Mouse (Mus musculus): Measurements from ENCODE around the gene Slc7a6. TPM values are rescaled to one million over a fixed set of nuclear protein-coding genes. Genes with fewer than 3 reads are reported as not detected.
A peak's percentile ranks its signal among the peaks of the same experiment; 100 is the strongest.

Slc7a6 gene
- total RNA-seq, 2 experiments from 2014 or later = 4.2 to 5.1 TPM

DNA sequence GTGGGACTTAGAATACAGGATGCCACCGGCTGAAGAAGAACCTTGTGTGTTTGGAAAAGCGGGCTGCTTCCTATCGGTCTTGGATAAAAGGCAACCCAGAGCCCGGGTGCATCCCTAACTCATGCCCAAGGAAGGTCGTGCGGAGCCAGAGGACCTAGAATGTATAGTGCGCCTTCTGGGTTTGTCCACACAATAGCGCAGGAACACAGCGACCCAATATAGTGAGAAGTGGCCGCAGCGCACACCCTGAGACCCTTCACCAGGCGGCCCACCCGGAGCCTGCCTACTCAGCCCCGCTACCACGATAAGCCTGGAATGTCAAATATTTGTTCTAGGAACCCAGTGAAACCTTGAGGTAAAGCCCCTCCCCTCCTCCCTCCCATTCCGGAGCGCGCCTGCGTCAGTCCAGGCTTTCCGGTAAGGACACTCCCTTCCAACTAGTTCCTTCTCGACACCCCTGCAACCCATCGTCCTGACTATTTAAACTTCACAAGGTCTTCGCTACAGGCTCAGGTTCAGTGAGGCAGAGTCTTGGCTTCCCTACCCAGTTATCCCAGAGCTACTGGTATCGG, 30.7 kb upstream of the Slc7a6 start:
- 0 out of 2 replicates have a peak, but pooled peaks have one; percentile 26 for ATAC-seq (replicated peaks; ENCODE audit: low FRiP score, low TSS enrichment, poor library complexity, severe bottlenecking)

DNA sequence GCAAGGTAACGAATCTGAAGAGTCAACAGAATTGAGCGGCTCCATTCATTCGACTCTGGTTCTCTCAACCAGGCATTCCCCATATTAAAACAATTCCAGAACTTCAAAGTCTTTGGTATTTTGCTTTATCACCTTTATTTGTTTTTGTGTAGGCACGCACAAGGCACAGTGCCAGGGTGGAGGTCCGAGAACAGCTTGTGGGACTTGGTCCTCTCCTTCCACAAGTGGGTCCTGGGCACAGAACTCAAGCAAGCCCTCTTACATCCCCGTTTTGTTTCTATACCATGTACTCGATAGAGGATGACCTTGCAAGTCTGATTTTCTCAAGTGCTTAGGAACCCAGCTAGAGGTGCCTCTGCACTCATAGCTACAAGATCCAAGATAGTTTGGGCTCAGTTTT, 30.0 kb upstream of the Slc7a6 start:
- no peak for ATAC-seq (replicated peaks; ENCODE audit: low FRiP score, low TSS enrichment, poor library complexity, severe bottlenecking)

- ATAC-seq (replicated peaks; ENCODE audit: low FRiP score, low TSS enrichment, poor library complexity, severe bottlenecking) = no peak
Measured at GRCm38 (mm10) chr8:106140191-106140590, 28.5 kb upstream of the Slc7a6 start.

DNA sequence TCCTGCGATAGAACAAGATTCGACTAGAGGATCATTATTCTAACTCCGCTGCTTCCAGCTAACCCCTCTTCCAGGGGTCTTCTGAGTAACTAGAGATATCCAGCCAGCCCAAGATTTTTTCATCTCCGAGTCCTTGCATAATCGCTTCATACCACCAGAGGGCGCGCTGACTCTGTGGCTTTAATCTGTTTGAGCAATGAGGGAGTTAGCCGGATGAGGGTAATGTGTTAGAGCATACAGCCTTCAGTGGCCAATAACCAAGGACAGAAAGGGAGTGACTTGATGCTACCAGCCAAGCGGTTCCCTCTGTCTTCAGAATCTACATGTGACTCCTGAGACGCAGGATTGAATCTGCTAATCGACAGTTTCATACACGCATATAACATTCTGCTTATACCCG, 27.9 kb upstream of the Slc7a6 start:
- ATAC-seq (replicated peaks; ENCODE audit: low FRiP score, low TSS enrichment, poor library complexity, severe bottlenecking) = peak; percentile 84

DNA sequence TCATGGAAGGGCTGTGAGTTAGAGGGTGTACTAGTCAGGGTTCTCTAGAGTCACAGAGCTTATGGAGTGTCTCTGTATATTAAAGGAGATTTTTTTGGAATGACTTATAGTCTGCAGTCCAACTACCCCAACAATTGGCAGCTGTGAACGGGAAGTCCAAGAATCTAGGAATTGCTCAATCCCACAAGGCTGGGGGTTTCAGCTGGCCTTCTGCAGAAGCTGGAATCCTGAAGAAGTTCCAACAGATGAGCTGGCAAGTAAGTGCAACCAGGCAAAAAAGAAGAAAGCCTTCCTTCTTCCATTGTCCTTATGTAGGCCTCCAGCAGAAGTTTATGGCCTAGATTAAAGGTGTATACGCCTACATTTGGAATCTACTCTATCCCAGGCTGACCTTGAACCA, 23.3 kb upstream of the Slc7a6 start:
- no peak for ATAC-seq (replicated peaks; ENCODE audit: low FRiP score, low TSS enrichment, poor library complexity, severe bottlenecking)

DNA sequence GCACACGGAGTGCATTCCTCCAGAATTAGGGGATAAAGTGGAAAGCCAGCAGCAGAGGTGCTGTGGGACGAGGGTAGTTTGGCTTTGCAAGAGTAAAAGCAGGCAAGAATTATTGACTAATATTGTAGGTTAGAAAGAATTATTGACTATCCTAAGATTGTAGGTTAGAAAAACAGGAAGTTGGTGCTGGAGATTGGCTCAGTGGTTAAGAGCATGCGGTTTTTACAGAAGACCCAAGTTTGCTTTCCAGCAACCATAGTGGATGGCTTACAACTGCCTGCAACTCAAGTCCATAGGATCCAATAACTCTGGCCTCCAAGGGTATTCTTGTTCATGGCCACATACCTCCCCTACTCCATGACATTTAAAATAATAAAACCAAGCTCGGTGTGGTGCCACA, 22.6 kb upstream of the Slc7a6 start:
- ATAC-seq (replicated peaks; ENCODE audit: low FRiP score, low TSS enrichment, poor library complexity, severe bottlenecking) = no peak

- no peak for ATAC-seq (replicated peaks; ENCODE audit: low FRiP score, low TSS enrichment, poor library complexity, severe bottlenecking)
Measured at GRCm38 (mm10) chr8:106147868-106148565, 20.6 kb upstream of the Slc7a6 start.

- ATAC-seq (replicated peaks; ENCODE audit: low FRiP score, low TSS enrichment, poor library complexity, severe bottlenecking) = no peak
Measured at GRCm38 (mm10) chr8:106149025-106149424, 19.6 kb upstream of the Slc7a6 start.

DNA sequence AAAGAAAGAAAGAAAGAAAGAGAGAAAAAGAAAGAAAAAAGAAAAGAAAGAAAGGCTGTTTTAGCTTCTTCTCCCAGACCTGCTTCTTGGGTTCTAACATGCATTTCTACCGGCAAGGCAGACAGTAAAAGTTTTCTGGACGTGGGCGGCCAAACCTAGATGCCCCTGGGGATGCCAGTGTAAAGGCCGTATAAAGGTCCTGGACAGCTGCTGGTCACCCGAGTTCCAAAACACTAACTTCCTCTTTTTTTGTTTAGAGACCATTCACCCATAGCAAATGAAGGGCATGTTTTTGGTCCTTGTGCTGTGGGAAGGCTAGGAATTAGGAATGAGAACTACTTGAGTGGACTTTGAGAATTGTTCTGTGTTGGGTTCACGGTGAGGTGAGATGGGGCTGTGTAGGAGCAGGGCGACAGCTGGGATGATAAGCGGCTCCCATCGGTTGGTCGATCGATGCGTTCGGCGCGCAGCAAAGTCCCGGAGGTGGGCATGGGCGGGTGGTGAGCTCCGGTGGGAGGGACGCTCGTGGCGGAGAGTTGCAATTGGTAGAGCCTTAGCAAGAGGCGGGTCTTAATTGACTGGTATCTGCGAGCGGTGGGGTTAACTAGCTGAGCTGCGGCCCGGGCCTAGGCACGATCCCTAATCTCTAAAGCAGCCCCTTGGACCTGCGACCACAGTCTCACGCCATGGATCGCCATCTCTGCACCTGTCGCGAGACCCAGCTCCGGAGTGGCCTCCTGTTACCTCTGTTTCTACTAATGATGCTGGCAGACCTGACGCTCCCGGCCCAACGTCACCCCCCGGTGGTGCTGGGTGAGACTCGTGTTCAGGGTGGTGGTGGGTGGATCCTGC, 18.6 kb upstream of the Slc7a6 start, which contains the start of gene Pla2g15:
TSS of gene Pla2g15 (plus strand) at position 599 of the 852 bp plus-strand sequence.
- ATAC-seq (replicated peaks; ENCODE audit: low FRiP score, low TSS enrichment, poor library complexity, severe bottlenecking) = peak; percentile 99

DNA sequence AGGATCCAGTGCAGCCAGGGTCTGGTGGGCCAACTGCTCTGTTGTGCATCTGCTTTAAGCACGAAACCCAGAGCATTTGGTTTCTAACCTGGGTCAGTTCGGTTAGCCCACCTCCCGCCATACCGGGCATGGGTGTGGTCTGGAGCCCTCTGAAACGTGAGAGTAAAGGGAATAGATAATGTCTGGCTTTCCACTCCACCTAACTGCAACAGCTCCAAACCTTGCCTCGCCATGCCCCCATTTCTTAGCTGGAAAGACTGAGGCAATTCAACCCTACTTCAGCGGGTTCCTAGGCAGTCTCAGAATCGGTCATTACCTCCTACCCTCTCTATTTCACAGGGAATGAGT, 18.0 kb upstream of the Slc7a6 start:
- ATAC-seq (replicated peaks; ENCODE audit: low FRiP score, low TSS enrichment, poor library complexity, severe bottlenecking) = peak; percentile 19

DNA sequence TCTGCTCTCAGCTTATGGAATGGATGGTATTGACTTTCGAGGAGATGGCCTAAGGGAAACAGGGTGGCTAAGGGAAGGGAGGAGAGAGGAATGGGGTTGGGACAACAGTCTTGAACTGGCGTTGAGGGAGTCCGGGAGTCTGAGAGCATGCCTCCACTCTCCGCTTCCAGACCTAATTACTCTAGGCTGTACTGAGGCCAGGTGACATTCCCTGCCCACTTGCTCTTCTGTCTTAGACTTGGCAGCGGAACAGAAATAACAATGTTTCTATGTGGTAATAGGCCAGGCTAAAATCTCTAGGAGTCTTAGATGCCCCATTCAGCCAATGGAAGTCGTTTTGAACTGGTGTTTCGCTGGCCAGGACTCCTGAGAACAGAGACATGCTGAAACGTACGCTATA, 17.6 kb upstream of the Slc7a6 start:
- ATAC-seq (replicated peaks; ENCODE audit: low FRiP score, low TSS enrichment, poor library complexity, severe bottlenecking) = no peak

GRCm38 (mm10) chr8:106152876-106153275, 15.8 kb upstream of the Slc7a6 start:
- no peak for ATAC-seq (replicated peaks; ENCODE audit: low FRiP score, low TSS enrichment, poor library complexity, severe bottlenecking)

DNA sequence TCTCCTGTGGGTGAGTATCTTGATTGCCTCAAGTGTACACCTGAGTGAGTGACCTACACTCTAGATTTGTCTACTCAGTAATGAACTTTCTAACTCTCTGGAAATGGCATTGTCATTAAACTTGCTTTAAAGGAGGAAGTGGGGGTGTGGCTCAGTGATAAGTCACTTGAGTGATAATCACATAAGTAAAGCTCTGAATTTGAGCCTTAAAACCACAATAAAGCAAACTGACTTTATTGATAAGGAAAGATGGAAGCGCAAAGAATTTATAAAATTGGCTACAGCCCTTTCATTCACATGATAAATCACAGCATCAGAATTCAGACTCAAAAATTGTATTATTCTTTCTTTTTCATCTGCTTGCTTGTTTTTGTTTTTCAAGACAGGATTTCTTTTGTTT, 11.2 kb upstream of the Slc7a6 start:
- 0 out of 2 replicates have a peak, but pooled peaks have one; percentile 46 for ATAC-seq (replicated peaks; ENCODE audit: low FRiP score, low TSS enrichment, poor library complexity, severe bottlenecking)

- ATAC-seq (replicated peaks; ENCODE audit: low FRiP score, low TSS enrichment, poor library complexity, severe bottlenecking) = no peak
Measured at GRCm38 (mm10) chr8:106158381-106158780, 10.3 kb upstream of the Slc7a6 start.

DNA sequence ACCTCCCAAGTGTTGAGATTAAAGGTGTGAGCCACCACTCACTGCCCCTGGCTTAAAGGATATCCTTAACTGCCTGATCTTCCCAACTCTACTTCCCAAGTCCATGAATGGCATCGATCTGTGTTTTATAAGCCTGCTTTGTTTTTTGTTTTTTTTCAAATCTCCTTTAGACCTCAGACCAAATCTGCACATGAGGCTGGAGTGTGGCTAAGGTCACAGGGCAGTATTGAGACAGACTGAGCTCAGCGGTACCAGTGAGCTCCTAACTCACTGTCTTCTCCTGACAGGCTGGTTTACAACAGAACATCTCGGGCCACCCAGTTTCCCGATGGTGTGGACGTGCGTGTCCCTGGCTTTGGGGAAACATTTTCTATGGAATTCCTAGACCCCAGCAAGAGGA, 8.8 kb upstream of the Slc7a6 start:
- no peak for ATAC-seq (replicated peaks; ENCODE audit: low FRiP score, low TSS enrichment, poor library complexity, severe bottlenecking)

GRCm38 (mm10) chr8:106163251-106163650, 5.4 kb upstream of the Slc7a6 start:
- no peak for ATAC-seq (replicated peaks; ENCODE audit: low FRiP score, low TSS enrichment, poor library complexity, severe bottlenecking)

- ATAC-seq (replicated peaks; ENCODE audit: low FRiP score, low TSS enrichment, poor library complexity, severe bottlenecking) = 0 out of 2 replicates have a peak, but pooled peaks have one; percentile 42
Measured at GRCm38 (mm10) chr8:106165460-106165859, 3.2 kb upstream of the Slc7a6 start.

GRCm38 (mm10) chr8:106169017-106169933, 618 bp downstream of the Slc7a6 start:
- peak; percentile 28; the same call in 1 of the 2 replicates for ATAC-seq (replicated peaks; ENCODE audit: low FRiP score, low TSS enrichment, poor library complexity, severe bottlenecking)

DNA sequence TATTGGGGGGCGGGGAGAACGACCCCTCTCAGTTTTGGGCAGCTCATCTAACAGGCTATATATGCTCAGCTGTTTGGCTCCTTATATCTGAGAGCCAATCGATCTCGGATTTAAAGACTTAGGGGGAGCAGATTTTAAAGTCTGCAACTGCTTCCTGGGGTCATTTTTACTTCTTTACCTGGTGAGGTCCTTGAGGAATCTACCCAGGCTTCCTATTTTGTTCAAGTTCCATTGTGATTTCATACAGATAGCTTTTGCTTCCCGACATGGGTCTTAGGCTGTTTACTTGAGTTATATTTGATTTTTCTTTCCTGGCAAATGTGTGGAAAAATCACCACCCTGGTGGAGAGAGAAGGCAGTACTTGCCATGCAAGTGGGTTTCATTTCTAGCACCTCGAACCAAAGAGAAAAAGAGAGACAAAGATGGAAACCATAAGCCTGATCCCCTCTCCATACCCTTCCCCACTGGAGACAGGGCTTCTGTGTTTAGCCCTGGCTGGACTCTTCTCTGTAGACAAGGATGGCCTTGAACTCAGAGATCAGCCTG, 1.4 kb downstream of the Slc7a6 start:
- ATAC-seq (replicated peaks; ENCODE audit: low FRiP score, low TSS enrichment, poor library complexity, severe bottlenecking) = no peak

All from megakaryocyte-erythroid progenitor cell, adult 5-6 weeks (primary cell).